Mouse (Mus musculus): Measurements from ENCODE around the gene Best1.

- TF ChIP-seq CTCF (conservative IDR thresholded peaks at IDR 0.05; ENCODE audit: low read length), result no peak
- no peak for TF ChIP-seq POU5F1 (IDR thresholded peaks at IDR 0.05; ENCODE audit: borderline replicate concordance, low read length)
Measured at GRCm38 (mm10) chr19:10016151-10016550, 14.7 kb upstream of the Best1 start.

Measured in E14TG2a.4 (cell line).